Mouse (Mus musculus) intestine, embryonic 16.5 days (tissue): ENCODE results near the gene Cog7. TPM values are rescaled to one million over a fixed set of nuclear protein-coding genes. Genes with fewer than 3 reads are reported as not detected.

Source experiments
- ATAC-seq: fragments of 200-750 bp; cut with Nextera tagmentation; 2 replicates; pipeline ENCODE4 v1.8.0; 2017; ENCODE audit warnings: moderate TSS enrichment, moderate library complexity
- H3K27ac ChIP-seq: fragments of 300-500 bp; sonication (generic); 2 replicates; pipeline ENCODE4 v1.5.1; 2014; ENCODE audit warnings: mild to moderate bottlenecking, low read length
- H3K27me3 ChIP-seq: fragments of 300-500 bp; sonication (generic); replicated peaks from 2 replicates; pipeline ENCODE4 v1.6.1; 2014; ENCODE audit warnings: low read length, control low read depth, mixed read lengths; ENCODE audit not compliant: control insufficient read depth, insufficient read depth
- H3K36me3 ChIP-seq: fragments of 300-500 bp; sonication (generic); 2 replicates; pipeline ENCODE4 v1.6.1; 2014; ENCODE audit warnings: low read length, control low read depth; ENCODE audit not compliant: control insufficient read depth, insufficient read depth
- H3K4me1 ChIP-seq: fragments of 300-500 bp; sonication (generic); 2 replicates; pipeline ENCODE4 v1.6.1; 2014; ENCODE audit warnings: low read length, control low read depth, mixed read lengths; ENCODE audit not compliant: control insufficient read depth, insufficient read depth
- H3K4me2 ChIP-seq: fragments of 300-500 bp; sonication (generic); 2 replicates; pipeline ENCODE4 v1.6.1; 2014; ENCODE audit warnings: low read depth, low read length, control low read depth
- H3K4me3 ChIP-seq: fragments of 300-500 bp; sonication (generic); 2 replicates; pipeline ENCODE4 v1.5.1; 2014; ENCODE audit warnings: mild to moderate bottlenecking, low read length
- H3K9ac ChIP-seq: fragments of 300-500 bp; sonication (generic); 2 replicates; pipeline ENCODE4 v1.6.1; 2014; ENCODE audit warnings: low read depth, low read length
- H3K9me3 ChIP-seq: fragments of 300-500 bp; sonication (generic); 2 replicates; pipeline ENCODE4 v1.6.1; 2016; ENCODE audit warnings: low read length, control low read depth; ENCODE audit not compliant: control insufficient read depth
- WGBS: fragments of 180-500 bp; shearing (Covaris S2); extraction: QIAGEN DNeasy Blood & Tissue Kit; methylation state at CpG from one replicate; pipeline ENCODE4 v1.1.7; 2014; 5-methylcytosine and 5-hydroxymethylcytosine counted together
- polyA plus RNA-seq: library from polyadenylated mRNA; unstranded; fragments of >200 nt; fragmentation: Nextera tagmentation; extraction: Ambion mirVana; gene quantifications from 2 replicates; pipeline ENCODE4 v1.2.1, GENCODE M21; 2015

The Cog7 gene
- polyA plus RNA-seq, 1 experiment from 2014 or later: 25.6 TPM

DNA sequence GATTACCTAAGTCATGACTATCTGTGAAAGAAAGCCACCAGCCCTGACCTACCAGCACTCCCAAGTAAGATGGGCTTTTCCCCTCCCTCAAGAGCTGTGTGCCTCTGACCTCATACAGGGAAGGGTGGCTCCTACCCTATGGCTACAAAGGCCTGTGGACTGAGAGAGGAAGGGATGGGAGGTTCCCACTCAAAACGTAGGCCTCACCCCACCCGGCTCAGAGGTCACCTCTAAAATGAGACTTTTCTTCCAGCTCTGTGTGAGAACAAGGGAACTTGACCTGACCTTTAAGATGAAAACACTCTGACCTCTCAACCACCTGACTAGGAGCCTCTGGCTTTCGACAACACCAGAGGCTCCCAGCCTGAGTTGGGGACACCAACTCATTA is 18.9 kb downstream of the Cog7 start:
- WGBS: 72% methylated on average over 3 of the region's 3 CpGs
- no peak for ATAC-seq
- Histone ChIP-seq H3K36me3 (0 out of 2 replicates have a peak, but pooled peaks cover 7% of the 10 kb centered on the region), H3K4me3 (no peak overlapping the region), H3K4me1 (no peaks in the 10 kb centered on the region), H3K27ac (no peak overlapping the region), H3K27me3 (no peaks in the 10 kb centered on the region), H3K9me3 (no peaks in the 10 kb centered on the region), H3K9ac (no peak overlapping the region), H3K4me2 (no peak overlapping the region)

DNA sequence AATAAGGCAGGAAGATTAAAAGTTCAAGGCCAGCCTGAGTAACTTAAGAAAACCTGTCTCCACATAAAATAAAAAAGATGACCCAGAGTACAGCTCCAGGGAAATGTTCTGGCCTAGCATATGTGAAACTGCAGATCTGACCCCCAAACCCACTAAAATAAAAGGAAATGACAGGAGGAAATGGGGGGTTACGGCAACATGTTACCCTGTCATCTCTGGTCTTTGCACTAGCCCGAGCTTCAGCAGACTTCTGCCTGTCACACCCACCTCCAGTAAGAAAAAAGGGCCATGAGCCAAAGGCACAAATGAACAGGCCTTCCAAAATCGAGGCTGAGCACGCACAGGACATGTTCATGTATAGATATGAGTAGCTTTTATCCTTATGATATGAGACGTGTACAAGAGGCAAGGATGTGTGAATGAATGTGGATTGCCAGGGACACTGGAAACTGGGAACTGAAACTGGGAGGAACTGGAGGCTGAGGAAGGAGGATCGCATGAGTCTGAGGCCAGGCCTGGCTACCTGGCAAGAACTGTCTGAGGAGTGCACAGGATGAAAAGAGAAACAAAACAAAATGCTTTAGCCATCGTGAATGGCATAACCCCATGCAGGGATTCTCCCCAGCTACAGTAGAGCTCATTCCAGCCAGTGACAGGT is 19.5 kb downstream of the Cog7 start:
- no peaks in the 10 kb centered on the region for H3K4me1 ChIP-seq
- ATAC-seq: no peak
- H3K36me3 ChIP-seq: 0 out of 2 replicates have a peak, but pooled peaks cover 7% of the 10 kb centered on the region
- no peak overlapping the region for H3K4me3 ChIP-seq
- no peak overlapping the region for H3K27ac ChIP-seq
- H3K9ac ChIP-seq: no peak overlapping the region
- H3K4me2 ChIP-seq: no peak overlapping the region
- no peaks in the 10 kb centered on the region for H3K9me3 ChIP-seq
- 85% methylated on average over 7 of the region's 7 CpGs for WGBS
- no peaks in the 10 kb centered on the region for H3K27me3 ChIP-seq

DNA sequence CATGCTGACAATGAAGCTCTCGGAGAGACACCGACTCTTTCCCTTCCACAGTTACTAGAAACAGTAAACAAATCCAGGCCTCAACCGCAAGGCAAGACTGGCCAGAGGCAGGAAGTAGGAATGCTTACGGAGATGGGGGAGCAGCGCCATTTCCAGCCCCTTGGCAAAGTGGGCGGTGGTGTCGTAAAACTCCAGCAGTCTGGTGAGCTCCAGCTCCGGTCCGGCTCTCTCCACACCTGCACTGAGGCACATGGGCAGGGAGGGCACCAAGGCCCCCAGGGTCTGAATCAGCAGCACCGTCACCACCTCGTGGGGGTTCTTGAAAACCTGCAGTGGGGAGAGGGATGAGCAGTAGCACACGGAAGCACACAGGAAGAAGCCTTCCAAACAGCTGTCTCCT is 25.7 kb downstream of the Cog7 start:
- WGBS: 44% methylated on average over 12 of the region's 12 CpGs
- peak; percentile 46 for ATAC-seq

DNA sequence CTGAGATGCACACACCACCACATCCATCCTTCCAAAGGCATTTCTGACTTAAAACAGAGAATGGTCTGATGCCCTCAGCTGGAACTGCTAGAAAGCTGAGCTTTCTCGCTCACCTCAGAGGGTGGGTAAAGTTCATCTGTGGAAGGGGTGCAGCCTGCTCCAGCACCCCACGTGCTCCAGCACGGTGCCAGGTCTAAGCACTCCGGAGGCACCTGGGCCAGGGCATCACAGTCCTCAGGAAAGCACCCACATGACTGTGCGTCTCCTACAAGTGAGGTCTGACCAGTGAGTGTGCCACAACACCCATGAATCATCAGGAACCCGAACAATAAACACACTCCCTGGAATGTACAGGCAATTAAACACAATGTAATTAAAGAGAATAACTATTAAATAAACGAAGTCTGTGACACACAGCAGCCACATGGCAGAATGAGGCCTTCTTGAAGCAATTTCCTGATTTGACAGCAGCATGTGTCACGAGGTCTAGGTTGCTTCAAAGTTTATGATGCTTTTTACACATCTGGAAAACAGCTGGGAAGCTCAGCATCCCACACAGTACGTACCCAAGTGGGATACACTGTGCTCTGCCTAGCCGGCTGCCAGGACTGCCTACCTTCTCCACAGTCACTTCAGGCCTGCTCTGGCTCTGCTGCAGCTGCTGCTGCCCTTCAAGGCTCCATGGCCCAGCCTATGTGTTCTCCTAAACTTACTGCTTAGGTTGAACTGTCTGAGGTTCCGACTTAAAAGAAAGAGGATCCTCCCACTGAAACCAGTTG is 26.4 kb downstream of the Cog7 start:
- Histone ChIP-seq H3K9me3 (no peaks in the 10 kb centered on the region), H3K27ac (no peak overlapping the region; the same call in 1 of the 2 replicates), H3K4me2 (no peak overlapping the region), H3K4me3 (no peak overlapping the region), H3K36me3 (0 out of 2 replicates have a peak, but pooled peaks cover 8% of the 10 kb centered on the region), H3K4me1 (no peaks in the 10 kb centered on the region), H3K9ac (no peak overlapping the region), H3K27me3 (no peaks in the 10 kb centered on the region)
- 74% methylated on average over 11 of the region's 11 CpGs for WGBS
- ATAC-seq: no peak

More for the DNA sequence above, 25.7 kb downstream of the Cog7 start:
- Histone ChIP-seq H3K27me3 (no peaks in the 10 kb centered on the region), H3K27ac (no peak overlapping the region), H3K9ac (no peak overlapping the region), H3K4me1 (no peaks in the 10 kb centered on the region), H3K4me2 (no peak overlapping the region), H3K4me3 (no peak overlapping the region), H3K36me3 (0 out of 2 replicates have a peak, but pooled peaks cover 8% of the 10 kb centered on the region), H3K9me3 (no peaks in the 10 kb centered on the region)

DNA sequence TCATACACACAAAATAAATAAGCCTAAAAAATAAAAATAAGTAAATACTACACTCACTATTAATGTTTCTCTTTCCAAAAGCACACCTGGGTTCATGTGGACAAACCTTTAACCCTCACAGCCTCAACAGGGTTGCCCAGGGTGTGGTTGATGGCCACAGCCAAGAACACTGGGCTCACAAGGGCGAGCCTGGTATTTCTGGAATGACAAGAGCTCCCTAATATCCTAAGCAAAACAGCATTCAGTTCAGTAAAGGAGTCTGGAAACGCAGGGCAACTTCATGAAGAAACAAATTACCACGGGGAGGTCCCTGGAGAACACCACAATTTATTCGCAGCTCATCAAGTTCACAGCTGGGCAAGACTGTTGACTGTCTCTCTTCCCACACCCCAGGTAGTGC is 34.0 kb downstream of the Cog7 start:
- Histone ChIP-seq H3K4me2 (no peak overlapping the region), H3K9me3 (no peaks in the 10 kb centered on the region), H3K4me1 (no peaks in the 10 kb centered on the region), H3K27me3 (no peaks in the 10 kb centered on the region), H3K27ac (no peak overlapping the region), H3K9ac (no peak overlapping the region), H3K4me3 (no peak overlapping the region), H3K36me3 (0 out of 2 replicates have a peak, but pooled peaks cover 8% of the 10 kb centered on the region)
- WGBS: 66% methylated on average over 4 of the region's 4 CpGs
- ATAC-seq: no peak

DNA sequence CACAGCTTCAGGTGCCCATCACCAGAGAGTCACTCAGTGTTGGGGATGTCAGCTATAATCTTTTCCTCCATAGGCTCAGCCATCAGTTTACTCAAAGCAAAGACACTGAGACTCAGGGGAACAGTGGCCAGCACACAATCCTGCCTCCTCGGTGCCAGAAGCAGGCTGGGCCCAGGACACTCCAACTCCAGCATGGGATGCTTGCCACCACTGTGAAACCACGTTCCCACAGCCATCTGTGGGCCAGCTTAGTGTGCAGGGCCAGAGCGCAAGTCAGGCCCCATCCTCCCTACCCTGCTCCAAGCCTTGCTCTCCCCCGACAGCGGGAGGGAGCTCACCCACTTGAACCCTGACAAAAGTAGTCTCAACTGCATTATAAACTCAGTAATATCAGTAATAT is 35.3 kb downstream of the Cog7 start:
- Histone ChIP-seq H3K4me1 (no peaks in the 10 kb centered on the region), H3K4me2 (no peak overlapping the region), H3K9ac (no peak overlapping the region), H3K36me3 (0 out of 2 replicates have a peak, but pooled peaks cover 4% of the 10 kb centered on the region), H3K27ac (no peak overlapping the region), H3K9me3 (no peaks in the 10 kb centered on the region), H3K27me3 (no peaks in the 10 kb centered on the region), H3K4me3 (no peak overlapping the region)
- 80% methylated on average over 5 of the region's 5 CpGs for WGBS
- no peak for ATAC-seq

DNA sequence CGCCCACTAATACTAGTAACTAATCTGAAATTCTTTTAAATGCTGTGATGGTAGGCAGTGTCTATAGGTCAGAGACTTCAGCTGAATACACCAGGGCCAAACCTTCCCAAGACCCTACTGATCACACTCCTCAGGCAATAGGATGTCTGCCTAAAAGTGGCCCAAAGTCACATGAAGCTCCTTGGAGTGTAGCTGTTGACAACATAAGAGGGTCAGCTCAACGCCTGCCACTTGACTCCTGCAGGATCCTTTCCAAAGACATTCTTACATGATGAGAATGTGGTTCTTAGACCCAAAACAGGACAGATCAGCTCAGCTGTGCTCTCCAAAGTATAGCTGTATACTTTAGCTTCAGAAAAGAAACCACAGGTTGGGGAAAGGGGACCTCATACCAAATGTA is 39.1 kb downstream of the Cog7 start:
- H3K27ac ChIP-seq: no peak overlapping the region
- no peaks in the 10 kb centered on the region for H3K9me3 ChIP-seq
- H3K9ac ChIP-seq: no peak overlapping the region
- 83% methylated on average over 2 of the region's 2 CpGs for WGBS
- no peaks in the 10 kb centered on the region for H3K27me3 ChIP-seq
- ATAC-seq: no peak
- no peaks in the 10 kb centered on the region for H3K36me3 ChIP-seq
- H3K4me3 ChIP-seq: no peak overlapping the region
- no peaks in the 10 kb centered on the region for H3K4me1 ChIP-seq
- H3K4me2 ChIP-seq: no peak overlapping the region

DNA sequence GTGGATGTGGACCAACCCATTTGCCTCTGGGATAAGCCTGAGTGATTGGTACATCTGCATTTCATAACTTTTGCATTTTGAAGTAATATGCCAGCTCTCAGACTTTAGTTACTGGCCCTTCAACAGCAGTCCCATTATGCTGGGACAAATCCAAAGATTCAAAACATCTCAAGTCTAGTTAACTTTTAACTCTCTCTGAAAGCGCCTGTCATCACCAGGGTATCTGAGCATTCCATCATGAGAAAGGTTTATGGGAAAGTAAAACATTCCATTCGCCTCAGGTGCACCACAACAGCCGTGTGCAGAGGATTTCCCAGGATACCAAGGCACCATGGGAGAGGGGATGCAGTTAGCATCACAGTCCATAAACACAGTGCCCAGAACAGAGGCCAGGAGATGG is 39.9 kb downstream of the Cog7 start:
- Histone ChIP-seq H3K9me3 (no peaks in the 10 kb centered on the region), H3K4me3 (no peak overlapping the region), H3K9ac (no peak overlapping the region), H3K36me3 (no peaks in the 10 kb centered on the region), H3K27ac (no peak overlapping the region), H3K4me2 (no peak overlapping the region), H3K4me1 (no peaks in the 10 kb centered on the region), H3K27me3 (no peaks in the 10 kb centered on the region)
- WGBS: 73% methylated on average over 3 of the region's 3 CpGs
- ATAC-seq: no peak

DNA sequence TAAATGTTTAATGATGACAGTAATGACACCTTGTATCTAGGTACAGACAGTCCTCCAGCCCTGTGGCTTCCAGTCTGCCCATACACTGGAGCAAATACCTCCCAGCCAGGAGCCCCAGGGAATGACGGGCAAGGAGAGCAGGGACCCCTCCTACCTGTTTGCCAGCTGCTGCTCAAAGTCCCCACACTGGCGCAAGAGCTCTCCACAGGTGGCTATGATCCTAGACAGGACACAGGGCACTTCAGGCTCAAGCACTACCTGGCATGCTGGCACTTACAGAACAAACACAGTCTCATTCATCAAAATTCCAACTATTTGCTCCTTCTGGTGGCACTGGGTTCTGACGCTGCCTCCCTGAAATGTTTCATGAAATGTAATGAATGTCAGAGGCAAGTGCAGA is 40.5 kb downstream of the Cog7 start:
- no peak overlapping the region for H3K9ac ChIP-seq
- H3K36me3 ChIP-seq: no peaks in the 10 kb centered on the region
- no peak for ATAC-seq
- 72% methylated on average over 3 of the region's 3 CpGs for WGBS
- H3K27me3 ChIP-seq: no peaks in the 10 kb centered on the region
- no peak overlapping the region for H3K4me3 ChIP-seq
- no peaks in the 10 kb centered on the region for H3K9me3 ChIP-seq
- H3K4me1 ChIP-seq: peaks cover 6% of the 10 kb centered on the region
- H3K4me2 ChIP-seq: no peak overlapping the region
- H3K27ac ChIP-seq: no peak overlapping the region
